Mouse (Mus musculus) kidney, embryonic 16.5 days (tissue): ENCODE measurements around the gene Rcsd1. TPM values are rescaled to one million over a fixed set of nuclear protein-coding genes. Genes with fewer than 3 reads are reported as not detected.

ENCODE experiments used
- ATAC-seq: fragments of 200-750 bp; cut with Nextera tagmentation; 2 replicates; pipeline ENCODE4 v1.8.0; 2017; ENCODE audit warnings: moderate TSS enrichment; ENCODE audit not compliant: low FRiP score, low TSS enrichment
- H3K27ac ChIP-seq: fragments of 300-500 bp; sonication (generic); 2 replicates; pipeline ENCODE4 v1.5.1; 2014; ENCODE audit warnings: low read length
- H3K27me3 ChIP-seq: fragments of 300-500 bp; sonication (generic); 2 replicates; pipeline ENCODE4 v1.6.1; 2014; ENCODE audit warnings: low read length, control low read depth, mixed read lengths; ENCODE audit not compliant: insufficient read depth
- H3K36me3 ChIP-seq: fragments of 300-500 bp; sonication (generic); 2 replicates; pipeline ENCODE4 v1.6.1; 2014; ENCODE audit warnings: low read length, control low read depth, mixed read lengths; ENCODE audit not compliant: insufficient read depth
- H3K4me1 ChIP-seq: fragments of 300-500 bp; sonication (generic); 2 replicates; pipeline ENCODE4 v1.6.1; 2014; ENCODE audit warnings: low read length, control low read depth, mixed read lengths; ENCODE audit not compliant: insufficient read depth
- H3K4me2 ChIP-seq: fragments of 300-500 bp; sonication (generic); replicated peaks from 2 replicates; pipeline ENCODE4 v1.6.1; 2014; ENCODE audit warnings: low read depth, low read length
- H3K4me3 ChIP-seq: fragments of 300-500 bp; sonication (generic); 2 replicates; pipeline ENCODE4 v1.5.1; 2014; ENCODE audit warnings: mild to moderate bottlenecking, low read length
- H3K9ac ChIP-seq: fragments of 300-500 bp; sonication (generic); replicated peaks from 2 replicates; pipeline ENCODE4 v1.6.1; 2014; ENCODE audit warnings: low read length
- H3K9me3 ChIP-seq: fragments of 300-500 bp; sonication (generic); 2 replicates; pipeline ENCODE4 v1.6.1; 2016; ENCODE audit warnings: low read length, control low read depth
- WGBS: fragments of 180-500 bp; shearing (Covaris S2); extraction: QIAGEN DNeasy Blood & Tissue Kit; methylation state at CpG from one replicate; pipeline ENCODE4 v1.1.7; 2014; 5-methylcytosine and 5-hydroxymethylcytosine counted together
- polyA plus RNA-seq: library from polyadenylated mRNA; unstranded; fragments of >200 nt; fragmentation: Nextera tagmentation; extraction: Ambion mirVana; gene quantifications from 2 replicates; pipeline ENCODE4 v1.2.1, GENCODE M21; 2015

Rcsd1 gene
- polyA plus RNA-seq, 1 experiment from 2014 or later: 54.9 TPM

DNA sequence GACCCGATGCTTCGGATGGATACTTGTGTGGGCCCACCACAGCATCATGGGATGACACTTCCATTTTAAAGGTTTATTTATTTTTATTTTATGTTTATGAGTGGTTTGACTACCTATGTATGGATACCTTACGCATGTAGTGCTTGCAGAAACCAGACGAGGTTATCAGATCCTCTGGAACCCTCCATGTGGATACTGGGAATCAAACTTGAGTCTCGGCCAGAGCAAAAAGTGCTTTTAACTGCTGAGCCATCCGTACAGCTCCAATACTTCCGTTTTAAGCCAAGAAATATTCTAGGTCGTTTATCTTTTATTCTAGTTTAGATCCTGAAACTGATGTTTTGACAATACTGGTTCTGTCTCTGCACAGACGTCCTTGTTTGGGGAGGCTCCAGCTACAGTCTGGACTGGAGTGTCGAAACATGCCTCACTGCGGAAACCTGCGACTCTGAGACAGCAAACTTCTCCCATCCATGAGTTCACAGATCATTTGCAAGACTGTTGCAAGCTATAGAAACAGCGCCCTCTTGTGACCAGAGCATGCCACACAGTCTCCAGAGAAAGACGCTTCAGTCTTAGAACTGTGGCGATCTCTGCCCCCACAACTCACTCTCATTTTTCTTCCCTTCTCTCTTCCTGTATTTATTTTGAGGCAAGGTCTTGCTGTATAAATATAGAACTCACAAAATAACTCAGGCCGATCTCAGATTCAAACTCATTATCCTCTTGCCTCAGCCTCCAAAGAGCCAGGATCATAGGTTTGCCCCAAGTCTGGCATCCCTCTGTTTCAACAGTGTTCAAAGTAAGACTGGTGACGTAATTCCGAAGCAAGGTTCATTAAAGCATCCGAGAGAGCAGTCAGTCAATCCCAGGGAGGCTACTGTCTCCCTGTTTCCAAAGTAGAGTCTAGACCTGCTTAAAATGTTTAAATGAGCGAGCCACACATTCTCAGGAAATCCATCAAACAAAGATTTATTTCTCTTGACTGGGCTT lies 26.6 kb upstream of the Rcsd1 start:
- H3K4me2 ChIP-seq: 0 out of 2 replicates have a peak overlapping the region, but pooled peaks have one; percentile 15
- peak; percentile 62 for ATAC-seq
- H3K9ac ChIP-seq: no peak overlapping the region; the same call in 1 of the 2 replicates
- H3K27ac ChIP-seq: no peak overlapping the region
- WGBS: 26% methylated on average over 20 of the region's 20 CpGs
- peaks cover 13% of the 10 kb centered on the region; the same call in 1 of the 2 replicates for H3K4me1 ChIP-seq
- H3K9me3 ChIP-seq: no peaks in the 10 kb centered on the region
- no peaks in the 10 kb centered on the region for H3K36me3 ChIP-seq
- H3K4me3 ChIP-seq: no peak overlapping the region
- no peaks in the 10 kb centered on the region for H3K27me3 ChIP-seq

DNA sequence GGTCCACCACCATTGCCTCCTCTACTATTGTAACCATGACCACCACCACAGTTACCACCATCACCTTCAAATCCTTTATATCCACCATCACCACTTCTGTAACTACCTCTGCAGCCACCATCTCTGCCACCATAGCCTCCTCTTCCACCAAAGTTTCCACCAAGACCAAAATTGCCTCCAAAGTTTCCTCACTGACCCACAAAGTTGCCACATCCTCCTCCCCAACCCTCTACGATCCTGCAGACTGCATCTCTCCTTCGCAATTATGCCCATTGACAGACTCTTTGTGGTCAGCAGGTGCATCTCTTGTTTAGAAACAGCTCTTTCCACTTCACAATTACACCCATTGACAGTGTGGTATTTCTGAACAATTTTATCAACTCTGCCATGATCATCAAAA lies 25.3 kb upstream of the Rcsd1 start:
- Histone ChIP-seq H3K27me3 (no peaks in the 10 kb centered on the region), H3K4me3 (no peak overlapping the region), H3K9me3 (no peaks in the 10 kb centered on the region), H3K4me2 (no peak overlapping the region), H3K36me3 (no peaks in the 10 kb centered on the region), H3K27ac (no peak overlapping the region), H3K4me1 (peaks cover 13% of the 10 kb centered on the region; the same call in 1 of the 2 replicates), H3K9ac (no peak overlapping the region)
- no peak for ATAC-seq
- 90% methylated on average over 2 of the region's 2 CpGs for WGBS

DNA sequence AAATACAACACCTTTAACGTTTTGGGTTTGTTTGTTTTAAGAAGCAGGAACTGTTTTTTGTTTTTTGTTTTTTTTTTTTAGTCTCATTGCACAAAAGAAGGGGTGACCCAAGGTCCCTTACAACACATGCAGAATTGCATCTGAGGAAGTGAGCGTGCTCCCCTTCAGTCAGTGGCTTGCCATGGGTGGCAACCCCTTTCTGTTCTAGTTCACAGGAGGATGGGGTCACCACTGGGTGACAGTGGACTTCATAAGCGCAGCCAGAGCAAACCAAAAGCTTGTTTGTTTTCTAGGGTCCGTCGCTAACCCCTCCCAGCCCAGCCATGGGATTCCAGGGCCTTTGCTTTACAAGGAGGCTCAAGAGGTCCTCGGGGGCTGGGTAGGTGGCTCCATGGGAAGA lies 22.0 kb upstream of the Rcsd1 start:
- no peak overlapping the region for H3K4me2 ChIP-seq
- H3K36me3 ChIP-seq: no peaks in the 10 kb centered on the region
- H3K27me3 ChIP-seq: no peaks in the 10 kb centered on the region
- WGBS: 71% methylated on average over 6 of the region's 6 CpGs
- H3K9me3 ChIP-seq: no peaks in the 10 kb centered on the region
- no peak for ATAC-seq
- H3K4me3 ChIP-seq: no peak overlapping the region
- H3K4me1 ChIP-seq: peaks cover 10% of the 10 kb centered on the region; the same call in 1 of the 2 replicates
- no peak overlapping the region for H3K27ac ChIP-seq
- H3K9ac ChIP-seq: no peak overlapping the region

DNA sequence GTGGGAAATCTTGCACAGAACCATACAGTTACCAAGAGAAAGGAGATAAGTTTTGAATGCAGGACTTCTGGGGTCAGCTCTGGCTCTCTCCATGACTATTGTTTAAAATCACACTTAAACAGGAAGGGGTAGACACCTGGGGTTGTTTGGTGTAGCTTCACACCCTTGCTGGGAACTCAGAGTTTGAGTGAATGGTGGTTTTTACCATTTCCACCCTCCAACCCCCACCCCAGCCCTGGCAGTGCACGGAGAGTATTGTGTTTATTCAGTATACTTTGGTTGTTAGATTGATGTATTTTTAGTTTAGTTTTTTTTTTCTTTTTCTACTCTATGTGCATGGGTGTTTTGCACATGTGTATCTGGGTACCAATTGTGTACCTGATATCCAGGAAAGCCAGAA lies 20.6 kb upstream of the Rcsd1 start:
- H3K36me3 ChIP-seq: no peaks in the 10 kb centered on the region
- no peak overlapping the region for H3K9ac ChIP-seq
- H3K4me2 ChIP-seq: no peak overlapping the region
- peaks cover 18% of the 10 kb centered on the region for H3K4me1 ChIP-seq
- H3K9me3 ChIP-seq: no peaks in the 10 kb centered on the region
- no peak overlapping the region for H3K4me3 ChIP-seq
- WGBS: 25% methylated on average over 1 of the region's 1 CpGs
- H3K27me3 ChIP-seq: no peaks in the 10 kb centered on the region
- H3K27ac ChIP-seq: no peak overlapping the region
- no peak for ATAC-seq

DNA sequence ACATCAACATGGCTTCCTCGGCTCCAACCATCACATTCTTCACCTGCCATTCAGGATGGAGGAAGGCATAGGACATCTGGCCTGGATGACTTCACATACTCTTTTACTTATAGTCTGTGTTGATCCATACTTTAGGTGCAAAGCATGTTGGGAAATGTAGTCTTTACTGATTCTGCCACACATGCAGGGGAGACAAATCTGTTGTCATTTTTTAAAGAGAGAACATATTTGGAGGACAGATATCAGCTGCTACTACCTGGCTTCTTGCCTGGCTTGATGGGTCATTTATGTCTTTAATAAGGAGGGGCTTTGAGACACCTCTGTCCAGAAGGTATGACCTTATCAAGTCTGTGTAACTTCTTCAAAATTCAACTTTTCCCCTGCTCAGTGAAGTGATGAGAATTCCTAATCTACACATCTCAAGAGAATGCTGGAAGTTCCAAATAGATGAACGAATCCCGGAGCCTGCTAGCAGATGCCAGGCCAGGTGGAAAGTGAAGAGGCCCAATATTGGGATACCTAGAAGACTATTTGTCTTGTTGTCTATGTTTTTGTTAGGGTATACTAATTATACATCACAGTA lies 18.6 kb upstream of the Rcsd1 start:
- H3K27me3 ChIP-seq: no peaks in the 10 kb centered on the region
- peaks cover 37% of the 10 kb centered on the region for H3K4me1 ChIP-seq
- no peak overlapping the region for H3K9ac ChIP-seq
- no peaks in the 10 kb centered on the region for H3K9me3 ChIP-seq
- no peak overlapping the region for H3K4me2 ChIP-seq
- WGBS: 83% methylated on average over 3 of the region's 3 CpGs
- H3K4me3 ChIP-seq: no peak overlapping the region
- H3K36me3 ChIP-seq: no peaks in the 10 kb centered on the region
- ATAC-seq: no peak
- H3K27ac ChIP-seq: no peak overlapping the region

DNA sequence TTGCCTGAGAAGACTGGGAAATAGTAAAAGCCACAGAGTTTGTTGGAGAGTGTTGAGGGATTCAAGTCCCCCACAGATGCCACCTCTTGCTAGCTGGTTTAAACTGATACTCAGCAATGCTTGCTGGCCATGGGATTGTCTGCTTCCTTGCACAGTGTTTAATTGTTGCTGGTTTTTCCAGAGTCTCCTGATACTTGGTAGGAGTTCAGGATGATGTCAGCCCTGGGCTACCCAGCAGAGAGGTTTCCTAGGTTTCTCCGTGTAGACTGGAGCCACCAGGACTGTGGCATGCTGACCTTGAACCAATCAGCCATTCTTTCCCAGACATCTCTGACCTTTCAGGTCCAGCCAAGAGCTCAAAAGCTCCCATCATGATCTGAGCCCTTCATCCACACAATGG lies 17.4 kb upstream of the Rcsd1 start:
- Histone ChIP-seq H3K36me3 (no peaks in the 10 kb centered on the region), H3K9me3 (no peaks in the 10 kb centered on the region), H3K9ac (no peak overlapping the region), H3K4me2 (no peak overlapping the region), H3K4me3 (no peak overlapping the region), H3K27ac (peak overlapping the region; percentile 0; the same call in 1 of the 2 replicates), H3K4me1 (peaks cover 38% of the 10 kb centered on the region), H3K27me3 (no peaks in the 10 kb centered on the region)
- 20% methylated on average over 1 of the region's 1 CpGs for WGBS
- no peak for ATAC-seq

DNA sequence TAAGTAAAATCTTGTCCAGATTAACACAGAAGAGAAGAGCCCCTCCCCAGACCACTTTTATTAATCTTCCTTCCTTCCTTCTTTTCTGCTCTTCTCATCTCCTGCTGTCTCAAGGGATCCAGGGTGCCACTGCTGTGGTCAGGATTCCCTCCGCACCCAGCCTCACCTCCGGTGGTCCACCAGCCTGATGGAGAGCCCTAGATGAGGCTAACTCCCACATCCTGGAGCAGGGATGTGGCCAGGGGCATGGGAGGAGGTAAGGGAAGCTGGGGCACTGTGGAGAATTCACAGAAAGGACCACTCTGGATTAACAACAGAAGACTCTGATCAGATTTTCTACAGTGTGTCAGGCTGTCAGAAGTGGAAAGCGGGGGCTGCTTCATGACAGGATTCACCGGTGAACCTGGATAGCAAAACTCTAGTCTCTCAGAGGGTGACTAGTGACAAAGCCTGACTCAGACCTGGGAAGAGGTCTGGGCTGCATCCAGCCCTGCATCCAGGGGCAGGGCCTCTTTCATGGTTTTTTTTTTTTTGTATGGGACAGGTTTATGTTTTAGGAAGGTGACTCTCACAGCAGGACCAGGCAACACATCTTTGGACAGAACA lies 15.6 kb upstream of the Rcsd1 start:
- ATAC-seq: peak; percentile 62
- H3K27ac ChIP-seq: peak overlapping the region; percentile 95
- H3K4me3 ChIP-seq: no peak overlapping the region
- H3K27me3 ChIP-seq: no peaks in the 10 kb centered on the region
- 29% methylated on average over 4 of the region's 4 CpGs for WGBS
- no peaks in the 10 kb centered on the region for H3K36me3 ChIP-seq
- H3K9me3 ChIP-seq: no peaks in the 10 kb centered on the region
- no peak overlapping the region; the same call in 1 of the 2 replicates for H3K4me2 ChIP-seq
- peak overlapping the region; percentile 42 for H3K9ac ChIP-seq
- H3K4me1 ChIP-seq: peaks cover 38% of the 10 kb centered on the region

DNA sequence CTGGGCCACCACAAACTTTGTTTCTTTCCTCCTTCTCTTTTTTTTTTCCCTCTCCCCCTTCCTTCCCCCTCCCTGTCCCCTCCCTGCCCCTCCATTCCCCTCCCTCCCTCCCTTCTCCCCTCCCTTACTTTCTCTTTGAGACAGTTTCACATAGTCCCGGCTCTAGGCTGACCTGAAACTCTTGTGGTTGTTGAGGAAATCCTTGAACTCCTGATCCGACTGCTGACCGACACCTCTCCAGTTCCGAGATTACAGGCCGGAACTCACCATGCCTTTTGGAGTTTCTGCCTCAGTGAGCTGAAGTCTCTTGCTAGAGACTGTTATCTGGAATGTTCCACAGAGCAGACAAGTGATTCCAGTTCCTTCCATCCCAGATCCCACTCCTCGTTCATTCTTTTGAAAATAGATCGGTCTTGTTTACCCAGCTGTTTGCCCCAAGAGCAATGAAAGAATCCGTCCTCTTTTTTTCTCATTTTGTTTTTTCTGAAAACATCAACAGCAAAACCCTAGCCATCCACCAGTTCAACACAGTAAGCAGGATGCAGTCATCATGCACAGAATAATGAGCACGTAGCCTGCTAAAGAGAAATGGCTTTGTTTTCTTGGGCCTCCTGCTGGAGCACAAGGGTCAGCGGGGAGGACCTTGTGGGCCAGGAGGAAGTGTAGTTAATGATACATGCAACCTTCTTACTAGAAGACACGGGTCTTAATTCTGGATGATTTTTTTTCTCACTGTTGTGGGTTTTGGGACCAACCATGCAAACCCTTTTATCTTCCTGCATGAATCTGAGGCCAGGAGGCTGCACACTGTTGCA lies 14.9 kb upstream of the Rcsd1 start:
- no peaks in the 10 kb centered on the region for H3K36me3 ChIP-seq
- no peaks in the 10 kb centered on the region for H3K9me3 ChIP-seq
- H3K4me1 ChIP-seq: peaks cover 38% of the 10 kb centered on the region
- H3K4me3 ChIP-seq: no peak overlapping the region
- ATAC-seq: peak; percentile 90
- peak overlapping the region; percentile 26 for H3K4me2 ChIP-seq
- H3K9ac ChIP-seq: peak overlapping the region; percentile 42
- WGBS: 8% methylated on average over 11 of the region's 11 CpGs
- H3K27me3 ChIP-seq: no peaks in the 10 kb centered on the region
- H3K27ac ChIP-seq: peak overlapping the region; percentile 95

DNA sequence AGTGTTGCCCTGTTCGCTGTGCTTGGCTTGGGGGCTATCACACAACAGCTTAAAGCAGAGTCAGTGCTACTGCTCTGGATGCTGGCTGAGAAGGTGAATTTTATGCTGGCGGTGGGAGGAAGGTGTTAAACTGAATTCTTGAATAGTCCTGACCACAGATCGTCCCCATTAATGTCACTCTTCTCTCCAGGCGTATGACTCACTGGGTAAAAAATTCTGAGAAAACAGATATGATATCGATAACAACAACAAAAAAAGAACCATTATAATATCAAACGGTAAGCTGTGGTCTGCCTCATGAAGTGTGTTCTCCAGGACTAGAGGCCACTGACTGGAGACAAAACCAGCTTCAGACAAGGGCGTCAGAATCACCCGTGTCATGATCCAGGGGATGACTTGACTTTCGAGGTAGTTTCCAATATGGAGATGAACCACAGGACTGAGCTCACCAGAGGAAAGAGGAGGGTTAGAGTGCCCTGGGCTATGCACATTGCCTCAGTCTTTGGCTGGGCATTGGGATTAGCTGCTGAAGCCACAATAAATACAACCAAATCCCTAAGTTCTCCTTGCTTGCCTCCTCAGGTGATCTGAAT lies 13.1 kb upstream of the Rcsd1 start:
- Histone ChIP-seq H3K36me3 (no peaks in the 10 kb centered on the region), H3K9me3 (no peaks in the 10 kb centered on the region), H3K4me1 (peaks cover 51% of the 10 kb centered on the region), H3K9ac (no peak overlapping the region), H3K4me2 (no peak overlapping the region), H3K4me3 (no peak overlapping the region), H3K27ac (no peak overlapping the region), H3K27me3 (no peaks in the 10 kb centered on the region)
- ATAC-seq: no peak
- 91% methylated on average over 9 of the region's 9 CpGs for WGBS
